Mouse (Mus musculus) neural tube, embryonic 12.5 days (tissue): ENCODE results near the gene Zfp457. TPM values are rescaled to one million over a fixed set of nuclear protein-coding genes. Genes with fewer than 3 reads are reported as not detected.
"Not testable (repeated sequence)": the region's sequence is repeated elsewhere in the genome, so short reads cannot be mapped to it uniquely, and the experiment has no call there.

ENCODE experiments used
- ATAC-seq: fragments of 200-750 bp; cut with Nextera tagmentation; 2 replicates; pipeline ENCODE4 v1.8.0; 2017; ENCODE audit warnings: low read depth, mild to moderate bottlenecking, moderate TSS enrichment, moderate library complexity; ENCODE audit not compliant: low FRiP score
- H3K27ac ChIP-seq: fragments of 300-500 bp; sonication (generic); 2 replicates; pipeline ENCODE4 v1.5.1; 2016
- H3K27me3 ChIP-seq: fragments of 300-500 bp; sonication (generic); replicated peaks from 2 replicates; pipeline ENCODE4 v1.6.1; 2016; ENCODE audit warnings: mild to moderate bottlenecking
- H3K36me3 ChIP-seq: fragments of 300-500 bp; sonication (generic); 2 replicates; pipeline ENCODE4 v1.6.1; 2016; ENCODE audit warnings: mild to moderate bottlenecking
- H3K4me1 ChIP-seq: fragments of 300-500 bp; sonication (generic); 2 replicates; pipeline ENCODE4 v1.6.1; 2016
- H3K4me2 ChIP-seq: fragments of 300-500 bp; sonication (generic); replicated peaks from 2 replicates; pipeline ENCODE4 v1.6.1; 2016; ENCODE audit warnings: mild to moderate bottlenecking
- H3K4me3 ChIP-seq: fragments of 300-500 bp; sonication (generic); 2 replicates; pipeline ENCODE4 v1.5.1; 2016
- H3K9ac ChIP-seq: fragments of 300-500 bp; sonication (generic); 2 replicates; pipeline ENCODE4 v1.6.1; 2016; ENCODE audit warnings: mild to moderate bottlenecking
- H3K9me3 ChIP-seq: fragments of 300-500 bp; sonication (generic); 2 replicates; pipeline ENCODE4 v1.6.1; 2016; ENCODE audit warnings: mild to moderate bottlenecking
- WGBS: fragments of 180-500 bp; shearing (Covaris S2); methylation state at CpG from one replicate; pipeline ENCODE4 v1.1.7; 2016; 5-methylcytosine and 5-hydroxymethylcytosine counted together
- polyA plus RNA-seq: library from polyadenylated mRNA; unstranded; fragments of >200 nt; fragmentation: Nextera tagmentation; extraction: Ambion mirVana; gene quantifications from 2 replicates; pipeline ENCODE4 v1.2.1, GENCODE M21; 2016

Zfp457 gene
- 0.68 and 0.91 TPM in 2 replicates for polyA plus RNA-seq

DNA sequence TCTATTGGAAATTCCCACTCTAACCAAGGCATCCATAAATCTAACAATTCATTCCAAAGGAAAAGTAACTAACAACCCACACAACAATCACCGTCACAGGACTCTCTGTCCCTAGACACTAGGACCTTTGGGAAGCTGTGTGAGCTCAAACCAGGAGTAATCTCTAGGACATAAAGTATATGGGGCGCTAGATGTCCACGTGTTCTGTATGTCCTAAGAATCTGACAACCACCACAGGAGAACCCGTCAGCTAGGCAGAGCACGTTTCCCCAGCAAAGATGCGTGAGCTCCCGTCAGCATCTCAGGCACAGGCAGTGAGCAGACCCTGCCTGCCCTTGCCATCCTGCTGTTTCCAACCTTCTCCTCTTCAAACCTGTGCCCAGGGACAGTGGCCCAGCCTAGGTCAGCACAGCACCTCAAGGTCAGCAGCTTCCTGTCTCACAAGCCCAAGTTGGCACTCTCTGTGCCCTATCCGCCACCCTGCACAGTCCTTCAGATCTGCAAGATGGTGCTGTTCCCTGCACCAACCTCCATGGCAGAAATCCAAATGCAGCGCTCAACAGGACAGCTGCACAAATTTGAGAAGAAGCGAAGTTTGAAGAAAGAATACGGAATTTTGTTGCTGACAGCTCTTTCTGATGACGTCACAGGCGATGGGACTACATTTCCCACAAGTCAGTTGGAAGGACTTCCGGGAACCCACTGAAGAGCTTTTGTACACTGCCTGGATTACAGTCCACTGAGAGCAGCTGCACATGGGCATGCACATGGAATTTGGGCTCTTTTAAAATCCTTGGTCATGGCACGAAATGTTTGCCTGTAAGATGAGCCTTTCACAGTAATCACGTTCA lies at the start of gene Zfp457:
Zfp457 (minus strand) TSS at position 664 of the 851 bp plus-strand sequence.
- WGBS: 9% methylated on average over 16 of the region's 16 CpGs
- Histone ChIP-seq H3K9ac (peak within 1 kb of the TSS; percentile 65), H3K4me1 (peaks cover 3% of the 10 kb centered on the region; the same call in 1 of the 2 replicates), H3K4me3 (peak within 1 kb of the TSS; percentile 58), H3K27ac (no peak within 1 kb of the TSS), H3K4me2 (peak within 1 kb of the TSS; percentile 88), H3K27me3 (no peaks in the 10 kb centered on the region), H3K36me3 (no peaks in the 10 kb centered on the region), H3K9me3 (no peaks in the 10 kb centered on the region)
- ATAC-seq: peak; percentile 100

DNA sequence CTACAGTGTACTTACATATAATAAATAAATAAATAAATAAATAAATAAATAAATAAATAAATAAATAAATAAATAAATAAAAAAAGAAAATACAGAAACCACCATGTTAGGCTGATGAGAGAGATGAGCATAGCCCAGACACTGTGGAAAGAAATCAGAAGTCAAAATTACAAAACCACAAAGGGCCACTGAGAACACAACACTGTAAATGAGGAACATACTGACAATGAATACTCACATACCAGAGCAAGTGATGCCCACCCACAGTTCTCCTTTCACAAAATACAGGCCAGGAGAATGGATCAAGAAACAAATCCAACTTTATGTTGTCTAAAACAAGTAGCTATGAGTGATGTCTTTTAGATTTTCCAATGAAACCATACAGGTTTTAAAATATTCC lies 45.6 kb upstream of the Zfp457 start:
- Histone ChIP-seq H3K9ac (no peak overlapping the region), H3K27me3 (no peaks in the 10 kb centered on the region), H3K27ac (no peak overlapping the region), H3K4me2 (no peak overlapping the region), H3K4me3 (no peak overlapping the region), H3K9me3 (no peaks in the 10 kb centered on the region), H3K4me1 (no peaks in the 10 kb centered on the region), H3K36me3 (no peaks in the 10 kb centered on the region)
- ATAC-seq: no peak

DNA sequence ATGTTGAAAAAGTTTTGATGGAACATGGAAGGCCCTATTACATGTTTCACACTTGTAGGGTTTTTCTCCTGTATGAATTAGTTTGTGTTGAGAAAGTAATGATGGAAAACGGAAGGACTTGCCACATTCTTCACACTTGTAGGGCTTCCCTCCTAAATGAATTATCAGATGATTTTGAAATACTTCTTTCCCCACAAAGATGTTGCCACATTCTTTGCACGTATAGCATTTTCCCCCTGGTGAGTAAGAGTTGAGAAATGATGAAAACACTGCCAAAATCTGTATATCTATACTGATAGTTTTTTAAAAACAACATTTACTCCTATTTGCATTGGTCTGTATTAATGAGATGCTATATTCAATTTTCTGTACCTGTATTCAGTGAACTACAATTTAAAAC lies 37.1 kb upstream of the Zfp457 start:
- Histone ChIP-seq H3K4me1 (no peaks in the 10 kb centered on the region), H3K9ac (no peak overlapping the region), H3K27me3 (no peaks in the 10 kb centered on the region), H3K4me3 (no peak overlapping the region), H3K4me2 (no peak overlapping the region), H3K9me3 (no peaks in the 10 kb centered on the region), H3K27ac (no peak overlapping the region), H3K36me3 (no peaks in the 10 kb centered on the region)
- ATAC-seq: no peak
- 88% methylated on average over 2 of the region's 2 CpGs for WGBS

DNA sequence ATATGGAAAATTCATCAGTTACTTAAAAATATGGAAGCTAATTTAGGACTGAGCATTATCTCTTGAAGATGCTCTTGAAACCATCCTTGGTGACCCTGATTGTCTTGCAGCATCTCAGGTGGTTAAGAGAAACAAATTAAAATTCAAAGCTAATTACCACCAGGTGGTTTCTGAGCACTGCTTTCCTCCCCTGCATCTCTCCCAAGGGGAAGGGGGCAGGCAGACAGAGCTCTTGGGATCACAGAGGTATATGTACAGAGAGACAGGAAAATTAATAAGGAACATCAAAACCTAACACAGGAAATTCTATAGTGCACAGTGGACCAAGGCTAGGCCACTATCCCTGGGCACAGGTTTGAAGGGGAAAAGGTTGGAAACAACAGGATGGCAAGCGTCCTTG lies 26.6 kb upstream of the Zfp457 start:
- no peak overlapping the region for H3K27ac ChIP-seq
- peak overlapping the region; percentile 55 for H3K9ac ChIP-seq
- peak overlapping the region; percentile 68 for H3K4me2 ChIP-seq
- WGBS: 76% methylated on average over 1 of the region's 1 CpGs
- H3K9me3 ChIP-seq: no peaks in the 10 kb centered on the region
- peak; percentile 45 for ATAC-seq
- no peaks in the 10 kb centered on the region for H3K36me3 ChIP-seq
- H3K4me3 ChIP-seq: peak overlapping the region; percentile 45
- H3K4me1 ChIP-seq: peaks cover 3% of the 10 kb centered on the region; the same call in 1 of the 2 replicates
- H3K27me3 ChIP-seq: no peaks in the 10 kb centered on the region

DNA sequence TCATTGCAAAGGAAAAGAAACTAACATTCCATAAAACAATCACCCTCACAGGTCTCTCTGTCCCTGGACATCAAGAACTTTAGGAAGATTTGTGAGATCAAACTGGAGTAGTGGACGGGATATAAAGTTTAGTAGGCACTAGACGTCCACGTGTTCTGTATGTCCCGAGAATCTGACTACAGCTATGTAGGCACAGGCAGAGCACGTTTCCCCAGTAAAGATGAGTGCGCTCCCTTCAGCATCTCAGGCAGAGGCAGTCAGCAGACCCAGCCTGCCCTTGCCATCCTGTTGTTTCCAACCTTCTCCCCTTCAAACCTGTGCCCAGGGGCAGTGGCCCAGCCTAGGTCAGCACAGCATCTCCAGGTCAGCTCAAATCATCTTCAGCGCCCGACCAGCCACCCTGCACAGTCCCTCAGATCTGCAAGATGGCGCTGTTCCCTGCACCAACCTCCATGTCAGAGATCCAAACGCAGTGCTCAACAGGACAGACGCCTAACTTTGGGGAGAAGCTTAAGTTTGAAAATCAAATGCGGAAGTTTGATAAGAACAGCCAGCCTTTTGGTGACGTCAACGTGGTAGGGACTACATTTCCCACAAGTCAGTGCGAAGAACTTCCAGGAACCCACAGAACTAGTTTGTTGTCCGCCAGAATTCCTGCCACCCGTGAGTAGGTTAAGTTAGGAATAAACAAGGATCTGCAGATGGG lies 25.9 kb upstream of the Zfp457 start, which contains the start of gene Zfp595:
Zfp595 (minus strand) TSS at position 552 of the 706 bp plus-strand sequence.
- 21% methylated on average over 17 of the region's 17 CpGs for WGBS
- no peak within 1 kb of the TSS for H3K27ac ChIP-seq
- ATAC-seq: peak; percentile 94

DNA sequence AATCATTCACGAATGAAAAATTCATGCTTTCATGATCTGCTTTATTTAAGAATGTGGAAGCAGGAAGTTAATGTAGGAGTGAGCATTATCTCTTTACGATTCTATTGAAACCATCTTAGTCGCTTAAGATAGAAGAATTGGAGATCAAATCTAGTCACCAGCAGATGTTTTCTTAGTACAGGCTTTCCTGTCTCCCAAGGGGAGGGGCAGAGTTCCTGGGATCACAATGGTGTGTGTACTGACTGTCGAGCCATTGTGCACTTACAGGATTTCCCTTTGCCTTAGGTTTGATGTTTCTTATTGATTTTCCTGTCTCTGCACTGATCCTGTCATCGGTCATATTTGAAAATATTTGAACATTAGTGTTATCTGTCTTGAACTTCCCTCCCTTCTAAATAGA lies 433 bp upstream of the Zfp457 start:
- Histone ChIP-seq H3K4me1 (peaks cover 3% of the 10 kb centered on the region; the same call in 1 of the 2 replicates), H3K4me3 (peak overlapping the region; percentile 58), H3K27ac (no peak overlapping the region), H3K4me2 (peak overlapping the region; percentile 88), H3K36me3 (no peaks in the 10 kb centered on the region), H3K9ac (no peak overlapping the region), H3K9me3 (no peaks in the 10 kb centered on the region), H3K27me3 (no peaks in the 10 kb centered on the region)
- peak; percentile 78 for ATAC-seq
- WGBS: 38% methylated on average over 5 of the region's 5 CpGs

More for the DNA sequence above, 25.9 kb upstream of the Zfp457 start, which contains the start of gene Zfp595:
- H3K36me3 ChIP-seq: no peaks in the 10 kb centered on the region
- H3K4me1 ChIP-seq: peaks cover 3% of the 10 kb centered on the region; the same call in 1 of the 2 replicates
- peak within 1 kb of the TSS; percentile 68 for H3K4me2 ChIP-seq
- H3K9ac ChIP-seq: peak within 1 kb of the TSS; percentile 55
- no peaks in the 10 kb centered on the region for H3K9me3 ChIP-seq
- no peaks in the 10 kb centered on the region for H3K27me3 ChIP-seq
- peak within 1 kb of the TSS; percentile 45 for H3K4me3 ChIP-seq

DNA sequence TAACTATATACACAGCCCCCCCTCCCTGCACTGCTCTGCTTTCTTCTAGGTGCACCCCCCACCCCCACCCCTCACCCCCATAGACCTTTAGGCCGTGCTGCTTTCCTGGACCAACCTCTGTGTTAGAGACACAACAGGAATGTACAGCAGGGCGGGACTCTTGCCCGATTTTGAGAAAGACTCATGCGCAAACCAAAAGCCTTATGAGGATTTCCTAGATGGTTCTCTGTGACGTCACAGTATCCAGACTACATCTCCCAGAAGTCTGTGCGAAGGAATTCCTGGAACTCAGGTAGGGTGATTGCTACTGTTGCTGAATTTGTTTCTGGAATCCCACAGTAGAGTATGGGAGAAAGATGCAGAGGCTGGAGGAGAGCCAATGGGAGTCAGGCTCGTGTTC lies 28.0 kb downstream of the Zfp457 start, which contains the start of gene Zfp458:
Zfp458 (minus strand) TSS at position 153 of the 400 bp plus-strand sequence.
- no peak within 1 kb of the TSS for H3K4me3 ChIP-seq
- no peak for ATAC-seq

DNA sequence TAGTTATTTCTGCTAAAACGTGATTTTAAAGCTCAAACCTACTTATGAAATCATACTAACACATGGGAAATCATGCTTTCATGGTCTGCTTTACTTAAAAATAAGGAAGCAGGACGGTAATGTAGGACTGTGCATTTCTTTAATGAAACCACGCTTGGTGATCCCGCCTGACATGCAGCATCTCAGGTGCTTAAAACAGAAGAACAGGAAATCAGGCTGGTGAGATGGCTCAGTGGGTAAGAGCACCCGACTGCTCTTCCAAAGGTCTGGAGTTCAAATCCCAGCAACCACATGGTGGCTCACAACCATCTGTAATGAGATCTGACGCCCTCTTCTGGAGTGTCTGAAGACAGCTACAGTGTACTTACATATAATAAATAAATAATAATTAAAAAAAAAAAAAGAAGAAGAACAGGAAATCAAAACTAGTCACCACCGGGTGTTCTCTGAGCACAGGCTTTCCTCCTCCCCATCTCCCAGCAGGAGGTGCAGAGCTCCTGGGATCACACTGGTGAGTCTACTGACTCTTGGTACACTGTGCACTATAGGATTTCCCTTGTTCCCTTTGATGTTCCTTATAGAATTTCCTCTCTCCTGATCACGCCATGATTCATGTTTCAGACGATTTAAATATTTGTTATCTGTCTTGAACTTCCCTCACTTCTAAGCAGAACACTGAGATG lies 36.8 kb downstream of the Zfp457 start:
- WGBS: 50% methylated on average over 9 of the region's 9 CpGs

More for the DNA sequence above, 28.0 kb downstream of the Zfp457 start, which contains the start of gene Zfp458:
- Histone ChIP-seq H3K4me2 (no peak within 1 kb of the TSS), H3K4me1 (no peaks in the 10 kb centered on the region), H3K9me3 (no peaks in the 10 kb centered on the region), H3K36me3 (no peaks in the 10 kb centered on the region), H3K9ac (no peak within 1 kb of the TSS), H3K27ac (no peak within 1 kb of the TSS), H3K27me3 (no peaks in the 10 kb centered on the region)
- WGBS: 55% methylated on average over 7 of the region's 7 CpGs

DNA sequence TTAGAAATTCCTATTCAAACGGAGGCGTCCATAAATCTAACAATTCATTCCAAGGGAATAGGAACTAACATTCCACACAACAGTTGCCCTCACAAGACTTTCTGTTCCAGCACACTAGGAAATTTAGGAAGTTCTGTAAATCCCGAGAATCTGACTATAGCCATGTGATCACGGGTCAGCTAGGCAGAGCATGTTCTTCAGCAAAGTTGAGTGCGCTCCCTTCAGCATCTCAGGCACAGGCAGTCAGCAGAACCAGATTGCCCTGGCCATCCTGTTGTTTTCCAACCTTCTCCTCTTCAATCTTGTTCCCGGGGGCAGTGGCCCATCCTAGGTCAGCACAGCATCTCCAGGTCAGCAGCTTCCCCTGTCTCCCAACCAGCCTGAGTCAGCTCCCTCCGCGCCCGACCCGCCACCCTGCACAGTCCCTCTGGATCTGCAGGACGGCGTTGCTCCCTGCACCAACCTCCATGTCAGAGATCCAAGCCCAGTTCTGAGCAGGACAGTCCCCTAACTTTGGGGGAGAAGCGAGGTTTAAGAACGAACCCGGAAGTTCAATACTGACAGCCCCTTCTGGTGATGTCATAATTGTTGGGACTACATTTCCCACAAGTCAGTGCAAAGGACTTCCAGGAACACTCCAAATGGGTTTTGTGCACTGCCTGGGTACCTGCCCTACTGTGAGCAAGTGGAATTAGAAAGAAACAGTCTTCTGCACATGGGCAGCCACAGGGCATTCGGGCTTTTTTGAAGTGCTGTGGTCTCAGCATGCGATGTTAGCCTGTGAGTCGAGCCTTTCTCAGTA lies 37.5 kb downstream of the Zfp457 start:
- Histone ChIP-seq H3K4me2 (peak overlapping the region; percentile 73), H3K9ac (peak overlapping the region; percentile 66), H3K4me3 (peak overlapping the region; percentile 76), H3K9me3 (peaks cover 7% of the 10 kb centered on the region), H3K27ac (no peak overlapping the region), H3K36me3 (no peaks in the 10 kb centered on the region), H3K27me3 (no peaks in the 10 kb centered on the region), H3K4me1 (no peaks in the 10 kb centered on the region)
- ATAC-seq: peak; percentile 99
- 10% methylated on average over 18 of the region's 18 CpGs for WGBS

More for the DNA sequence above, 36.8 kb downstream of the Zfp457 start:
- H3K27me3 ChIP-seq, H3K4me1 ChIP-seq, H3K9me3 ChIP-seq, H3K36me3 ChIP-seq, H3K27ac ChIP-seq: not testable (repeated sequence)
- Histone ChIP-seq H3K4me2 (peak overlapping the region; percentile 73), H3K9ac (peak overlapping the region; percentile 66; the same call in 1 of the 2 replicates), H3K4me3 (peak overlapping the region; percentile 76)
- ATAC-seq: peak; percentile 75
